Mouse (Mus musculus) adrenal gland, postnatal 14 days (tissue): ENCODE measurements around the gene Arid3a. TPM values are rescaled to one million over a fixed set of nuclear protein-coding genes. Genes with fewer than 3 reads are reported as not detected.

Experiments
- DNase-seq: peaks from one replicate; pipeline ENCODE4 v3.0.0; 2021; ENCODE audit warnings: mixed read lengths
- total RNA-seq: library from RNA; stranded (reverse); gene quantifications from 2 replicates; pipeline ENCODE4 v1.2.3, GENCODE M21; 2021

Gene Arid3a
- total RNA-seq, 1 experiment from 2014 or later: 5.9 TPM

DNA sequence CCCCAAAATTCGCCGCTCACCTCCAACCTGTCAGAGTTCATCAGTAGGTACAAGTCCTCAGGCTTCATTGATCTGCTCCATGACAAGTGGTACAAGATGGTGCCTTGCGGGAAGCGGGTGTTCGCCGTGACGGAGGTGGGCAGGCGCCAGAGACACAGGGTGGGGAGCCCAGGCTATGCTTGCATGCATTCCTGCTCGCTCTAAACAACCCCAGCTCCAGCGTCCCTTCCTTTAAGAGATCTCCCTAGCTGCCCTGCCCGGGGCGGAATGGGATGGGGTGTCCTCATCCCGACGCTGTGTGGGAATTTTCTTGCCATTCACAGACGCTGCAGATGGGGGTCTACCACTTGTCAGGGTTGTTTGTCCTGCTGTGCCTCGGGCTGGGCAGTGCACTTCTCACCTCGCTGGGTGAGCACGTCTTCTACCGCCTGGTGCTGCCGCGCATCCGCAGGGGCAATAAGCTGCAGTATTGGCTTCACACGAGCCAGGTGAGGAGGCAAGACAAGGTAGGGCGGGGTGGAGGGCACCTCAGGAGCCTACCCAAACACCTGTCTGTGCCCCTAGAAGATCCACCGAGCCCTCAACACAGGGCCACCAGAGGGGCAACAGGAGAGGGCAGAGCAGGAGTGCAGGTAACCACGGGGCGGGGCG, 49.4 kb downstream of the Arid3a start:
- DNase-seq: no peak

GRCm38 (mm10) chr10:79976722-79977107, 49.9 kb downstream of the Arid3a start:
- DNase-seq: no peak

- no peak for DNase-seq
These were observed 50.5 kb downstream of the Arid3a start for GRCm38 (mm10) chr10:79977324-79977723.

DNA sequence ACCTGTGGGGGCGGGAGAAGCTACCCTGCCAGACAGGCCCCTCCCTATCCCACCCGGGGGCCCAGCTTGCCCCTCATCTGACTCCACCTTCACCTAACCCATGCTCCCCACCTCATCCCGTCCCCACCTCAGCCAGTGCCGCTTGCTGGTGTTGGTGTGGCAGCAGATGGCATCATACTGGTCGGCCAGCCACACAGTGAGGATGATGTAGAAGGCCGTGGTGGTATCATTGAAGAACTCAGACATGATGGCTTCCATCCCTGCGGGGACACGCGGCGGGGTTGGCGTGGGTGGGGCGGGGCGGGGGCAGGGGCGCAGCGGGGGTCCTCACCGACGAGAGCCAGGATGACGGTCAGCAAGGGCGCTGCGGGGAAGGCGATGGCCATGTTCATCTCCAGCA, 51.2 kb downstream of the Arid3a start:
- no peak for DNase-seq

GRCm38 (mm10) chr10:79979401-79980155, 52.7 kb downstream of the Arid3a start:
- DNase-seq: no peak

DNA sequence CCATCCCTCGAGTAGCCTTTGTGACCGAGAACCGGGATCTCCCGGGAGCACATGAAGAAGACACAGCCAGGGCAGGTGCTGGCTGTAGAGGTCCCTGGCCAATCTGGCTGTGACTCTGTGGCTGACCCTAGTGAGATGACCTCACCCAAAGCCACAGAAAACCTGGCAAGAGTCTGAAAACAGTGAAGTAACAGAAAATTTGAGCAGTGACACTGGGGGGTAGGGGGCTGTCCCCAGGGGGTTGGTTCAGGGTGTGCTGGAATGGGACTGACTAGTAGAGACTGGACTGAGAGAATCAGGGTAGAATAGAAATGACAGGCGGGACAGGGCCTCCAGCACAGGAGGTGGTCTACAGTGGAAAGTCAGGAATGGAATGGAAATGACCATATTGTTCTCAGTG, 56.4 kb downstream of the Arid3a start:
- DNase-seq: peak; percentile 37

GRCm38 (mm10) chr10:79983670-79984069, 56.8 kb downstream of the Arid3a start:
- peak; percentile 76 for DNase-seq

GRCm38 (mm10) chr10:79984195-79984816, 57.5 kb downstream of the Arid3a start, which contains the start of gene Tmem259:
Gene Tmem259, minus strand, starts transcription at chr10:79984330.
- peak; percentile 94 for DNase-seq

DNA sequence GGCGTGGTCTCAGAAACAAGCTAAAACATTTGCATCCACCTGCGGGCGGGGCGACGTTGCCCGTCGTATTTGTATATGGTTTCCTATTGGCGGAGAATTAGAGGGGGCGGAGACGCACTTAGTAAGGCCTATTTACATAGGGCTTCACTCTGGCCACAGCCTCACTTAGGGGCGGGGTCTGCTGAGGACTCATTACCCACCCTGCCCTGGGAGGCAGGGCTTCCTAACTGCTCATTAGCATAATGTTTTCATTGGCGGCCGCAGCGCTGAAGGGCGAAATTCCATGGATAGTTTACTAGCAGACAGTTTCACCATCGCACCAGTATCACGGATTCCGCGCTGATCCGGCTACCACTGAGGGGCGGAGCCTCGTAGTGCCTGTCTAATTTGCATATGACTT, 58.0 kb downstream of the Arid3a start:
- peak; percentile 96 for DNase-seq

GRCm38 (mm10) chr10:79985334-79986231, 58.7 kb downstream of the Arid3a start:
- peak; percentile 75 for DNase-seq

DNA sequence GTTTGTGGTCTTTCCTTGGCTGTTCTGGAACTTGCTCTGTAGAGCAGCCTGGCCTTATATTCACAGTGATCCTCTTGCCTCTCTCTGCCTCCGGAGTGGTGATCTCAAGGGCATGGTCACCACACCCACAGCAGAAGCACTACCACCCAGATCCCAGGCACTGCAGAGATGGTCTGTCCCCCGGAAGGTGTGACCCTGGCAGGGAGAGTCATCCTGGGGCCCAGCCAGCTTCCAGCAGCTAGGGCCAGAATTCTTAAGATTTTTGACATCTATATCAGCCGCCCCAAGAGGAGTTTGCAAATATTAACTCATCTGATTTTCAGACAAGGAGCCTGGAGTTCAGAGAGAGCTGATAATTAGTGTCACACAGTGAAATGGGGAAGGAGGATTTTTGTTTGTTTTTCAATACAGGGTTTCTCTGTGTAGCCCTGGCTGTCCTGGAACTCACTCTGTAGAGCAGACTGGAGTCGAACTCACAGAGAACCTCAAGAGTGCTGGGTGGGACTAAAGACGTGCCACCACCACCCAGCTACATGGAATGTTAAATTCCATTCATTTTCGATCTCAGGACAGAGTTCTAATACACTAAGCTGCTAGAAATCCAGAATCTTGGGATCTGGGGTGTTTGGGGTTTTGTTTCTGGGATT, 59.5 kb downstream of the Arid3a start:
- peak; percentile 83 for DNase-seq

GRCm38 (mm10) chr10:79986963-79987362, 60.1 kb downstream of the Arid3a start:
- DNase-seq: peak; percentile 92

- no peak for DNase-seq
These were observed 61.1 kb downstream of the Arid3a start for GRCm38 (mm10) chr10:79987771-79988505.

DNA sequence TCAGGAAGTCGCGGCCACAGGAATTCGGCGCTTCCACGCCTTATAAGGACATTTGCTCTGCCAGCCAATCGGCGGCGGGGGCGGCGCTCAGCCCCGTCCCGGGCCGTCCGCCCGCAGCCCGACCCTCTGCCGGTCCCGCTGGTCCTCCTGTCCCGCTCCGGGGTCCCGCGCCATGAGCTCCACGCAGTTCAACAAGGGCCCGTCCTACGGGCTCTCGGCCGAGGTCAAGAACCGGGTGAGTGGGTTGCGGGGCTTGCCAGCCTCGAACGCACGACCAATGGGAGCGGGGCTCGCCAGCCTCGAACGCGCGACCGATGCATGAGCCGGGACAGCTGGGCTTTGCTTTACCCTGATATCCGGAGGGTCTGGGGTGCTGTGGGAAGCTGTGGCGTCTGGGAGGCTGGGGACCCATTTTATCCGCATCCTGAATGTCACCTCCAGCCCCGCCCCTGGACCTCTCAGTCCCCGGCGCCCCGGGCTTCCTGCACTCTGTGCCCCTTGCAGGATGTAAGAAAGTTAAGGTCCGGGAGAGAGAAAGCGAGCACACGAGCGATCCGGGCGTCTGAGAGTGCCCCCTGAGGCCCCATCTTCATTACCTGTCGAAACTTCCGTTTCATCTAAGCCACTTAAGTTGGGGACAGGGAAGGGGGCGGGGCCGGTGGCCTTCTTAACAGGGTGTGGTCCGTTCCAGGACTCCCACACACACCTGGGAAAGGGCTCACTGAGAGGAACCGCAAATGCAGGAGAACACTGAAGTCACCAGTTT, 61.8 kb downstream of the Arid3a start, which contains the start of gene Cnn2:
Gene Cnn2 (plus strand): TSS at position 79 of the 766 bp plus-strand sequence.
- DNase-seq: peak; percentile 65

GRCm38 (mm10) chr10:79989272-79989786, 62.5 kb downstream of the Arid3a start:
- no peak for DNase-seq

DNA sequence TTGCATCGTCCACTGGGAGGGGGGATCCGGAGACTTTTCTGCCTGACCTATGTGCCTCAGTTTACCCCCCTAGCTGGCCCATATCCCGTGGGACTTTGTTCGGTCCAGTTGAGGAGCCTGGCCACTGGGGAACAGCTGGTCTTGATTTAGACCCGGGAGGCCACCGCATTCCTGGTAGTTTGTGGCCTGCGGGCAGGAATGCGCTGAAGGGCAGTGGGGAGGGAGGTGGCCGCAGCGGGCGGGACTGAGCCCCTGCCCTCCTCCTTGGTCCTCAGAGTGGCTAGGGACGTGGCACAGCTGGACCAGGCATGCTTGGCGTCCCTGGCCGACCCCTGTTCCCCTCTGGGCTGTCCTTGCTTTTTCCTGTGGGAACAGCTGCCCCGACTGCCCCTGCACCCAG, 63.0 kb downstream of the Arid3a start:
- DNase-seq: no peak

GRCm38 (mm10) chr10:79991099-79991498, 64.3 kb downstream of the Arid3a start:
- no peak for DNase-seq

DNA sequence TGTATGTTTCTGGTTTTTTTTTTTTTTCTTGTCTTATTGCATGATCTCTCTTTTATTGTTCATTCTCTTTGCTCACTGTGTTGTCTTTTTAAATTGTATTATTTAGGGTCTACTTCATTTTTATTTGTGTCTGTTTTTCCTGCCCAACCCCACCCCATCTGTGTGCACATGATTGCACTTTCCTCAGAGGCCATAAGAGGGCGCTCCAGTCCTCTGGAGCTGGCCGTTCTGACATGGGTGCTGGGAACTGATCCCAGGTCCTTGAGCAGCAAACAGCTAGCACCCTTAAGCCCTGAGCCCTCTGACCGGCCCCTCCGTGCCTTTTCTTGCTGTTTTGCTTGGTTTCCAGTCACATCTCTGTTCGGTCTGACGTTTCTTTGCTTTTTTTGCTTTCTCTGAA, 64.7 kb downstream of the Arid3a start:
- DNase-seq: no peak

DNA sequence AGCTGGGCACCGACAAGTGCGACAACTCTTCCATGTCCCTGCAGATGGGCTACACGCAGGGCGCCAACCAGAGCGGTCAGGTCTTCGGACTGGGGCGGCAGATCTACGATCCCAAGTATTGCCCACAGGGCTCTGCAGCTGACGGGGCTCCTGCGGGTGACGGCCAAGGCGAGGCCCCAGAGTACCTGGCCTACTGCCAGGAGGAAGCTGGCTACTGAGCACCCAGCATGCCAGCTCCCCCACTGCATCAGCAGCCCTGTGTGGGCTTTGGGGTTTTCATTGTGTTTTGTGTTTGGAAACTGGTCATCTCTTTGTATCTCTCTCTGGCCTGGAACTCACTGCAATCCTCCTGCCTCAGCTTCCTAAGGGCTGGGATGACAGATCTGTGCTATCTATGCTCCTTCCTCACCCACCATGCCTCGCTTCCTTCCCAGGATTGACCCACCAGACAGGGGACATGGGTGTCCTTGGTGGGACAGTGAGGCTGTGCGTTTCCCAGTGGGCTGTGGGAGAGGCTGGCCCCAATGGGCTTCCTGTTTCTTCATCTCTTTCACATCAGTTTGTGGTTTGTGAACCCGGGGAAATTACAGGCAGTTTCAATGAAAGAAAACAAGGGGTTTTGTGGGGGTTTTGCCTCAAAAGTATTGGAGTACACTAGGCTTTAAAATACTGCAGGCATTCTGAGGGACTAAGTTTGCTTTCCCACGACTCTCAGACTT, 67.7 kb downstream of the Arid3a start:
- peak; percentile 51 for DNase-seq
